Mouse (Mus musculus) CH12.LX (cell line): ENCODE results near the gene Gas1. TPM values are rescaled to one million over a fixed set of nuclear protein-coding genes. Genes with fewer than 3 reads are reported as not detected.

Experiments used
- DNase-seq: peaks from one replicate; pipeline ENCODE4 v3.0.0-alpha.2; 2013; ENCODE audit errors: extremely low read depth
- H3K27ac ChIP-seq: 2 replicates; pipeline ENCODE4 v1.5.1; 2012; ENCODE audit warnings: low read depth, mild to moderate bottlenecking, control low read depth, moderate library complexity; ENCODE audit not compliant: insufficient read depth
- H3K27me3 ChIP-seq: replicated peaks from 2 replicates; pipeline ENCODE3; 2012; ENCODE audit warnings: inconsistent platforms
- H3K36me3 ChIP-seq, 2 experiments: replicated peaks in 1 of 2; 2 replicates each; pipeline versions ENCODE3 to v1.6.1; 2012; ENCODE audit warnings: inconsistent platforms in 1 of 2, low read length in 1 of 2, mild to moderate bottlenecking in 1 of 2, mixed read lengths in 1 of 2, moderate library complexity in 1 of 2; ENCODE audit not compliant: control insufficient read depth in 1 of 2, insufficient read depth in 1 of 2
- H3K4me1 ChIP-seq, 2 experiments: 2 replicates each; pipeline ENCODE4 v1.6.1; 2012; ENCODE audit warnings: inconsistent platforms in 1 of 2, moderate library complexity in 1 of 2; ENCODE audit not compliant: insufficient read depth in 2 of 2, control insufficient read depth in 1 of 2
- H3K4me2 ChIP-seq: 2 replicates; pipeline ENCODE4 v1.6.1; 2012; ENCODE audit warnings: low read depth, mild to moderate bottlenecking, control low read depth; ENCODE audit not compliant: poor library complexity, insufficient read depth, severe bottlenecking
- H3K4me3 ChIP-seq, 3 experiments: fragments of 150-350 bp in 1 of 3; sonication (generic) in 1 of 3; replicated peaks in 1 of 3; 2 replicates each; pipeline versions ENCODE3 to v1.5.1; 2011 to 2012; ENCODE audit warnings: low read depth in 2 of 3, low read length in 2 of 3, mild to moderate bottlenecking in 2 of 3, moderate library complexity in 2 of 3, control low read depth in 1 of 3, improper control_type of control experiment in 1 of 3, inconsistent platforms in 1 of 3, mixed read lengths in 1 of 3; ENCODE audit not compliant: poor library complexity in 1 of 3
- H3K79me2 ChIP-seq: replicated peaks from 2 replicates; pipeline ENCODE4 v1.6.1; 2012; ENCODE audit warnings: mild to moderate bottlenecking, moderate library complexity; ENCODE audit not compliant: control insufficient read depth, poor library complexity, insufficient read depth, severe bottlenecking; ENCODE audit errors: extremely low read depth
- H3K9ac ChIP-seq: 2 replicates; pipeline ENCODE4 v1.6.1; 2012; ENCODE audit warnings: low read depth, mild to moderate bottlenecking, control low read depth, moderate library complexity; ENCODE audit not compliant: insufficient read depth
- H3K9me3 ChIP-seq: replicated peaks from 2 replicates; pipeline ENCODE3; 2012; ENCODE audit warnings: low read length, inconsistent platforms, mixed read lengths
- CTCF ChIP-seq, 2 experiments: IDR thresholded peaks in 1 of 2; conservative IDR thresholded peaks in 1 of 2; 2 replicates each; pipeline ENCODE4 v1.5.1; 2011 to 2012; ENCODE audit warnings: low read depth in 2 of 2, low read length in 2 of 2, improper control_type of control experiment in 1 of 2, inconsistent platforms in 1 of 2, mild to moderate bottlenecking in 1 of 2, moderate library complexity in 1 of 2
- ELF1 ChIP-seq: IDR thresholded peaks from 2 replicates; pipeline ENCODE4 v1.6.1; 2014; ENCODE audit warnings: low read depth, mild to moderate bottlenecking, inconsistent platforms, low read length, improper control_type of control experiment
- ETS1 ChIP-seq: conservative IDR thresholded peaks from 2 replicates; pipeline ENCODE4 v1.6.1; 2012; ENCODE audit warnings: low read depth, mild to moderate bottlenecking, inconsistent platforms, low read length, improper control_type of control experiment, moderate library complexity
- GABPA ChIP-seq: IDR thresholded peaks from 2 replicates; pipeline ENCODE4 v1.6.1; 2012; ENCODE audit warnings: low read depth, low read length, improper control_type of control experiment, inconsistent platforms; ENCODE audit not compliant: insufficient replicate concordance
- JUN ChIP-seq: IDR thresholded peaks from 2 replicates; pipeline ENCODE4 v1.6.1; 2011; ENCODE audit warnings: low read depth, mild to moderate bottlenecking, low read length, improper control_type of control experiment, moderate library complexity; ENCODE audit not compliant: insufficient read depth
- MAX ChIP-seq: IDR thresholded peaks from 2 replicates; pipeline ENCODE4 v1.6.1; 2011; ENCODE audit warnings: low read length, improper control_type of control experiment
- MAZ ChIP-seq: IDR thresholded peaks from 2 replicates; pipeline ENCODE4 v1.6.1; 2012; ENCODE audit warnings: low read depth, mild to moderate bottlenecking, inconsistent platforms, low read length, improper control_type of control experiment, moderate library complexity
- MXI1 ChIP-seq: IDR thresholded peaks from 2 replicates; pipeline ENCODE4 v1.6.1; 2011; ENCODE audit warnings: mild to moderate bottlenecking, low read depth, low read length, improper control_type of control experiment
- NELFE ChIP-seq: IDR thresholded peaks from 2 replicates; pipeline ENCODE4 v1.6.1; 2011; ENCODE audit warnings: low read depth, low read length, improper control_type of control experiment
- NRF1 ChIP-seq: IDR thresholded peaks from 2 replicates; pipeline ENCODE4 v1.6.1; 2014; ENCODE audit warnings: low read depth, mild to moderate bottlenecking, inconsistent platforms, low read length, improper control_type of control experiment, moderate library complexity
- PAX5 ChIP-seq: IDR thresholded peaks from 2 replicates; pipeline ENCODE4 v1.6.1; 2012; ENCODE audit warnings: low read length, inconsistent platforms, mixed read lengths
- RAD21 ChIP-seq: IDR thresholded peaks from 2 replicates; pipeline ENCODE4 v1.6.1; 2011; ENCODE audit warnings: low read depth, mild to moderate bottlenecking, low read length, improper control_type of control experiment, moderate library complexity
- SMC3 ChIP-seq: IDR thresholded peaks from 2 replicates; pipeline ENCODE4 v1.6.1; 2011; ENCODE audit warnings: low read depth, low read length, improper control_type of control experiment
- ZKSCAN1 ChIP-seq: IDR thresholded peaks from 2 replicates; pipeline ENCODE4 v1.6.1; 2012; ENCODE audit warnings: low read depth, inconsistent platforms, low read length, improper control_type of control experiment, borderline replicate concordance
- ZNF384 ChIP-seq: IDR thresholded peaks from 2 replicates; pipeline ENCODE4 v1.6.1; 2012; ENCODE audit warnings: low read depth, low read length, improper control_type of control experiment, inconsistent platforms
- dilution Hi-C: fragments of 300-500 bp; cut with MboI; formaldehyde crosslinking; loops from 2 replicates; pipeline ENCODE4 v1.14.3; 2020; ENCODE audit warnings: low sequenced_read_pairs; ENCODE audit not compliant: extremely low pct_unique_long_range_greater_than_20kb, extremely low pct_ligation_motif_present
- in situ Hi-C: fragments of 300-500 bp; cut with MboI; formaldehyde crosslinking; loops from 3 replicates; pipeline ENCODE4 v1.14.3; 2019; ENCODE audit warnings: low sequenced_read_pairs, low pct_ligation_motif_present, low pct_unique_long_range_greater_than_20kb, mixed read lengths
- polyA plus RNA-seq: library from polyadenylated mRNA; unstranded; fragments of >175 nt; gene quantifications from 2 replicates; pipeline ENCODE4 v1.2.1, GENCODE M21; 2012; ENCODE audit warnings: low read depth; ENCODE audit not compliant: insufficient read length
- total RNA-seq, 2 experiments: library from RNA; depleted of rRNA; stranded (reverse); fragments of 300-350 nt in 1 of 2; fragments of >200 nt in 1 of 2; gene quantifications; 2 replicates each; pipeline ENCODE4 v1.2.3; 2012 to 2014

The Gas1 gene
- total and polyA plus RNA-seq, 3 experiments, result not detected

GRCm38 (mm10) chr13:60126338-60126737 lies 50.8 kb downstream of the Gas1 start:
- Histone ChIP-seq H3K4me3 (no peak overlapping the region), H3K79me2 (no peaks in the 10 kb centered on the region), H3K36me3 (no peaks in the 10 kb centered on the region), H3K4me2 (no peak overlapping the region), H3K4me1 (no peaks in the 10 kb centered on the region), H3K9ac (no peak overlapping the region), H3K9me3 (peaks cover 64% of the 10 kb centered on the region), H3K27ac (no peak overlapping the region), H3K27me3 (no peaks in the 10 kb centered on the region)
- in situ Hi-C loops (no loop called here), dilution Hi-C loops (no loop called here)
- DNase-seq, result no peak
- no peak for TF ChIP-seq ZNF384

GRCm38 (mm10) chr13:60125501-60126305 lies 51.5 kb downstream of the Gas1 start:
- dilution Hi-C loops, result no loop called here
- Histone ChIP-seq H3K36me3 (no peaks in the 10 kb centered on the region), H3K4me3 (no peak overlapping the region), H3K4me2 (no peak overlapping the region), H3K4me1 (no peaks in the 10 kb centered on the region), H3K9me3 (peaks cover 64% of the 10 kb centered on the region), H3K27me3 (no peaks in the 10 kb centered on the region), H3K9ac (no peak overlapping the region), H3K79me2 (no peaks in the 10 kb centered on the region), H3K27ac (no peak overlapping the region)
- DNase-seq, result no peak
- TF ChIP-seq MAZ, result no peak
- in situ Hi-C loops, result no loop called here

GRCm38 (mm10) chr13:60125020-60125419 lies 52.1 kb downstream of the Gas1 start:
- dilution Hi-C loops, result no loop called here
- in situ Hi-C loops, result no loop called here

GRCm38 (mm10) chr13:60124456-60124855 lies 52.7 kb downstream of the Gas1 start:
- dilution Hi-C loops, result no loop called here
- Histone ChIP-seq H3K9me3 (peaks cover 65% of the 10 kb centered on the region), H3K27ac (no peak overlapping the region), H3K27me3 (no peaks in the 10 kb centered on the region), H3K36me3 (no peaks in the 10 kb centered on the region), H3K4me3 (no peak overlapping the region), H3K9ac (no peak overlapping the region), H3K79me2 (no peaks in the 10 kb centered on the region), H3K4me1 (no peaks in the 10 kb centered on the region), H3K4me2 (no peak overlapping the region)
- no peak for DNase-seq
- in situ Hi-C loops, result no loop called here
- TF ChIP-seq MXI1 (no peak), SMC3 (no peak), GABPA (no peak), PAX5 (no peak), NRF1 (no peak), CTCF (conservative IDR thresholded peaks at IDR 0.05 in 1 of 2, IDR thresholded peaks at IDR 0.05 in 1 of 2; ENCODE audit: low read depth in 2 of 2, low read length in 2 of 2) (no peak), RAD21 (no peak), ZKSCAN1 (no peak), ETS1 (no peak), ELF1 (no peak), JUN (no peak), NELFE (no peak), MAX (no peak)

More at GRCm38 (mm10) chr13:60125020-60125419, 52.1 kb downstream of the Gas1 start:
- TF ChIP-seq JUN, result no peak
- TF ChIP-seq, all 38 proteins: peak for 0
- Histone ChIP-seq H3K36me3 (no peaks in the 10 kb centered on the region), H3K27me3 (no peaks in the 10 kb centered on the region), H3K79me2 (no peaks in the 10 kb centered on the region), H3K4me2 (no peak overlapping the region), H3K9ac (no peak overlapping the region), H3K4me3 (no peak overlapping the region), H3K9me3 (peaks cover 70% of the 10 kb centered on the region), H3K27ac (no peak overlapping the region), H3K4me1 (no peaks in the 10 kb centered on the region)
- no peak for DNase-seq
